17 mouse cellular contexts compared by ENCODE assay signal in the genomic region with DNA sequence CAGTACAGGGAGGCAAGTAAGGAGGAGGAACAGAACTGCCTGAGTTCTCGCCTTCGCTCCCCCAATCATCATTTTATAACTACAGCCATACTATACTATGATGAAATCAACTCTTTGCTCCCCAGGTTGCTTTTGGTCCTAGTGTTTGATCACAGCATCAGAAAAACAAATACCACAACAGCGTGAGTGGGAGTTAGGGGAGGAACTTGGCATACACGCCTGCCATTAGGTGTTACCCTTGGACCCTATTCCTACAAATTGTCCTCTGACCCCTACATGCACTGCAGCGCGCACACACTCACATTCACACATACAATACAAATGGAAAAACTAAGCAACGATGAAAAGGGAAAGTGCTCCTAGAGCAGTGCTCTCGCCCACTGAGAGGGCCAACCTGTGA.
"Had no signal": no experiment of that assay in that cellular context is flagged by ENCODE, and none has a peak within 500 bp of the region (broad histone marks: within the 10 kb centered on the region; RNA-seq: fewer than 3 reads in every experiment).

No protein-coding gene starts in this region.

- H3K9ac ChIP-seq: liver, embryonic 15.5 days; lung, embryonic 15.5 days; midbrain, embryonic 12.5 days; neural tube, embryonic 12.5 days; stomach, embryonic 15.5 days had no signal

- ATAC-seq: lung, postnatal 0 days had no signal

- DNase-seq: lung, adult 2 months; lung, postnatal 14 days; lung, postnatal 36 days; midbrain, embryonic 14.5 days; right cerebral cortex, postnatal 14 days; thymus, adult 2 months; thymus, postnatal 25 days; thymus, postnatal 4 days had no signal

- H3K9me3 ChIP-seq: liver, embryonic 15.5 days; lung, embryonic 15.5 days; megakaryocyte, embryonic 14.5 days; midbrain, embryonic 12.5 days; neural tube, embryonic 12.5 days; stomach, embryonic 15.5 days had no signal

- H3K4me1 ChIP-seq: lung, embryonic 15.5 days; megakaryocyte, embryonic 14.5 days; midbrain, embryonic 12.5 days; neural tube, embryonic 12.5 days; stomach, embryonic 15.5 days had no signal

- H3K4me3 ChIP-seq: liver, embryonic 15.5 days; lung, embryonic 15.5 days; megakaryocyte, embryonic 14.5 days; midbrain, embryonic 12.5 days; neural tube, embryonic 12.5 days; stomach, embryonic 15.5 days had no signal

- H3K27me3 ChIP-seq: liver, embryonic 15.5 days; lung, embryonic 15.5 days; megakaryocyte, embryonic 14.5 days; midbrain, embryonic 12.5 days; neural tube, embryonic 12.5 days; stomach, embryonic 15.5 days had no signal

- H3K4me2 ChIP-seq: liver, embryonic 15.5 days; lung, embryonic 15.5 days; midbrain, embryonic 12.5 days; neural tube, embryonic 12.5 days; stomach, embryonic 15.5 days had no signal

- H3K27ac ChIP-seq: liver, embryonic 15.5 days; lung, embryonic 15.5 days; macrophage; midbrain, embryonic 12.5 days; neural tube, embryonic 12.5 days; stomach, embryonic 15.5 days; stomach, postnatal 0 days had no signal
